Mouse (Mus musculus) gastrocnemius, adult 2 months (tissue): ENCODE measurements around the gene Tusc2. TPM values are rescaled to one million over a fixed set of nuclear protein-coding genes. Genes with fewer than 3 reads are reported as not detected.
"Not testable (repeated sequence)": the region's sequence is repeated elsewhere in the genome, so short reads cannot be mapped to it uniquely, and the experiment has no call there.

Experiments
- DNase-seq: peaks from one replicate; pipeline ENCODE4 v3.0.0; 2022
- H3K27ac ChIP-seq: fragments of 200-600 bp; 2 replicates; pipeline ENCODE4 v1.8.1; 2022; ENCODE audit warnings: mild to moderate bottlenecking
- H3K4me3 ChIP-seq: fragments of 200-600 bp; 2 replicates; pipeline ENCODE4 v1.8.1; 2022; ENCODE audit warnings: mild to moderate bottlenecking, moderate library complexity
- CTCF ChIP-seq: fragments of 200-600 bp; IDR thresholded peaks from 2 replicates; pipeline ENCODE4 v1.8.1; 2022; ENCODE audit warnings: antibody characterized with exemption, mild to moderate bottlenecking, moderate library complexity
- intact Hi-C: fragments of 180-260 bp; cut with DNase I; formaldehyde crosslinking; loops from one replicate; pipeline ENCODE4 v1.15.1; 2025
- total RNA-seq, 2 experiments: library from RNA; stranded (reverse); gene quantifications; 2 replicates each; pipeline ENCODE4 v1.2.3; 2021

The Tusc2 gene
- total RNA-seq, 2 experiments from 2014 or later = 35.6 to 35.7 TPM

DNA sequence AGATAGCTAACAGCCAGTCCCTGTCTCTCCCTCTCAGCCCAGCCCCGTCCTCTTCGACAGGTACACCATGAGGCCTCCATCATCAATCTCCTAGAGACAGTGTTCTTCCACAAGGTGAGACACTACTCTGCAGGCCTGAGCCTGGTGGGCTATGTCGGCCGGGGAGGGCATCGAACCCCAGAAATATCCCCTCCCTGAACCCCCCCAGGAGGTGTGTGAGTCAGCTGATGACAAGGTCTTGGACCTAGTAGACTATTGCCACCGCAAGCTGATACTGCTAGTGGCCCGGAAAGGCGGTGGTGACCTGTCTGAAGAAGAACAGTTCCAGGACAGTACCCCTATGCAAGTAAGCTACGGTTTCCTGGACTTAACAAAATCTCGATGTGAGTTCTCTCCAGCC lies 14.2 kb upstream of the Tusc2 start:
- no peak for DNase-seq
- TF ChIP-seq CTCF = no peak
- intact Hi-C loops = no loop called here

DNA sequence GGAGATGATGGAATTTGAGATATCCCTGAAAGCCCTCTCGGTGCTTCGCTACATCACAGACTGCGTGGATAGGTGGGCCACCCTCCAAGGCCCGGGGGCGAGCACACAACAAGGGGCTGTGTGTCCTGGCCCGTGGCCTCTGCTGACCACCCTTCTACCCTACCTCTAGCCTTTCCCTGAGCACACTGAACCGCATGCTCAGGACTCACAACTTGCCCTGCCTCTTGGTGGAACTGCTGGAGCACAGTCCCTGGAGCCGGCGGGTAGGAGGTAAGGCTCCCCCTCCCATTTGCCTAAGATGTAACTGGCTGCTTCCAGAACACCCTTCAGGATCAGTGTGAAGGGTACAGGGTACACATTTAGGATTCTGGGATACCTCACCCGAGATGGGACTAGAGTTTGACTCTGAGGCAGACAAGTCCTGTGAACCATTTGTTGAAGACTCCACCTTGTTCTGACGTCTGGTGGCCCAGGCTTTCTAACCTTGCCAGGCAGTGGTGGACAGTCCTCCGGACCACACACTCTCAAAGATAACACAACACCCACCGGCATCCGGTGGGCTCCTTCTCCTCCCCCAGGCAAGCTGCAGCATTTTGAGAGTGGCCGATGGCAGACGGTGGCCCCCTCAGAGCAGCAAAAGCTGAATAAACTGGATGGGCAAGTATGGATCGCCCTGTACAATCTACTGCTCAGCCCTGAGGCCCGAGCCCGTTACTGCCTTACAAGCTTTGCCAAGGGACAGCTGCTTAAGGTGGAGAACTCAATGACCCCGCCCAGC lies 13.6 kb upstream of the Tusc2 start:
- DNase-seq = no peak
- intact Hi-C loops = no loop called here
- no peak overlapping the region for H3K4me3 ChIP-seq
- no peak for TF ChIP-seq CTCF
- no peak overlapping the region for H3K27ac ChIP-seq

More for the DNA sequence above, 14.2 kb upstream of the Tusc2 start:
- Histone ChIP-seq H3K27ac (no peak overlapping the region), H3K4me3 (no peak overlapping the region)

DNA sequence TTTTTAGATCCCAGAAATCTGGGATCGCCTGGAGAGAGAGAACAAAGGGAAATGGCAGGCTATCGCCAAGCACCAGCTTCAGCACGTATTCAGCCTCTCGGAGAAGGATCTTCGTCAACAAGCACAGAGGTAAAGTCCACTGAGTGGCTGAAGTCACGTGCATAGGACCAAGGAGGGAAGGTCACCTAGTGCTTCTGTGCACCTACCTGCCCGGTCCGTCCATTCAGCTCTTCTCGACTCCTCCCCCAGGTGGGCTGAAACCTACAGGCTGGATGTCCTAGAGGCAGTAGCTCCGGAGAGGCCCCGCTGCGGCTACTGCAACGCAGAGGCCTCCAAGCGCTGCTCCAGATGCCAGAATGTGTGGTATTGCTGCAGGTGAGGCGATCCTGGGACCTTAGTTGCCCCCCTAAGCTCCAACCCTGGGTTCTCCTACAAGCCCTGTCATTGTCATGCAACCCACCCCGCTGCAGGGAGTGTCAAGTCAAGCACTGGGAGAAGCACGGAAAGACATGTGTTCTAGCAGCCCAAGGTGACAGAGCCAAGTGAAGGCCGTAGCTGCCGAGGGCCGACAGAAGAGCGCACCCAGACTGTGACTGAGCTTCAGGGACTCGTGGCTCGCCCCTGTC lies 12.5 kb upstream of the Tusc2 start:
- TF ChIP-seq CTCF = no peak
- DNase-seq = no peak
- peak overlapping the region; percentile 85; the same call in 1 of the 2 replicates for H3K27ac ChIP-seq
- intact Hi-C loops = no loop called here
- H3K4me3 ChIP-seq = no peak overlapping the region; the same call in 1 of the 2 replicates

DNA sequence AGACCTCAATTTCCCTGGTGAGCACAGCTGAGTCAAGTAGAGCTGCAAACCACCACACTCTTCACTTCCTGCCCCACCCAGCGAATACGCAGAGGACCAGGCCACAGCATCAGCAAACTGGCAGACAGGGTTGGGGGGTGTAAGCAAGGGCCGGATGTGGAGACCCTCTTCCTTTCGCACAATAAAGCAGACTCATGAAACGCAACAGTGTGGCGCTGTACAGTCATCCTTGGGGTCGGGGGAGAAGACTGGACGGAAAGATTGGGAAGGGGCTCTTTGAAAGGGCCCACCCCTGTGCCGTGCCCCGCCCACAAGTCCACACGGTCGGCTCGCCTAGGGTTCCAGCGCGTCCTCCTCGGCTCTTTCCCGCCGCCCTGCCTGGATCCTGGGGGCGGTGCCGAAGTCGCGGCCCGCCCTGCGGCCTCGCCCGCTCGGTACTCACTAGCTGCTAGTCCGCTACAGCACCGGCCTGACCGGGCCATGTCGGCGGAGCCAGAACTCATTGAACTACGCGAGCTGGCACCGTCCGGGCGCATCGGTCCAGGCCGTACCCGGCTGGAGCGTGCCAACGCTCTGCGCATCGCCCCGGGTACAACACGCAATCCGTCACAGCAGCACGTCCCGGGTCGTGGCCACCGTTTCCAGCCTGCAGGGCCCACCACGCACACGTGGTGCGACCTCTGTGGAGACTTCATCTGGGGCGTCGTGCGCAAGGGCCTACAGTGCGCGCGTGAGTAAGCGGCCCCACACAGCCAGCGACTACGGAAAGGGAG lies 11.8 kb upstream of the Tusc2 start, which contains the start of gene Rassf1:
Gene Rassf1, plus strand, starts transcription at position 439 of the 773 bp plus-strand sequence.
- intact Hi-C loops = no loop called here
- peak within 1 kb of the TSS; percentile 78 for H3K4me3 ChIP-seq
- H3K27ac ChIP-seq = peak within 1 kb of the TSS; percentile 85
- peak; percentile 82 for DNase-seq
- TF ChIP-seq CTCF = no peak

DNA sequence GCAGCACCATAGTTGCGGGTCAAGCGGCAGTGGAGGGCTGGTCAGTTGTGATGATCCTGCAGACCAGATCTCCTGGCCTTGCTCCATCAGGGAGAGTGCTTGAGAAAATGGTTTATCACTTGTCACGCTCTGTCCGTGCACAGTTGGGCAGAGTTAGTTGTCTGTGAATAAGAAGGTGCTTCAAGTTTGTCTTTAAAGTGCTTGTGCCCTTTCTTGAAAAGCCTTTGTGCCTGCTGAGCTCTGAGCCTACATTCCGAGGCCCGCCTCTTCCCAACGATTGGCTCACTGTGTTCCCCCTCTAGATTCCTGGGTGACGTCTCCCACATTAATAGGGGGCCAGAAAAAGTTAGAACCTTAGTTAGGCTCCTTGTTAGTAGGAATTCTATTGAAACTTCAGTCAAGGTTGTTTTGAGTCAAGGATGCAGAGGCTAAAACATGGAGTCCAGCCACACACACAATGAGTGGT lies 11.1 kb upstream of the Tusc2 start:
- TF ChIP-seq CTCF = no peak
- H3K27ac ChIP-seq = peak overlapping the region; percentile 85
- intact Hi-C loops = no loop called here
- peak overlapping the region; percentile 78 for H3K4me3 ChIP-seq
- no peak for DNase-seq

DNA sequence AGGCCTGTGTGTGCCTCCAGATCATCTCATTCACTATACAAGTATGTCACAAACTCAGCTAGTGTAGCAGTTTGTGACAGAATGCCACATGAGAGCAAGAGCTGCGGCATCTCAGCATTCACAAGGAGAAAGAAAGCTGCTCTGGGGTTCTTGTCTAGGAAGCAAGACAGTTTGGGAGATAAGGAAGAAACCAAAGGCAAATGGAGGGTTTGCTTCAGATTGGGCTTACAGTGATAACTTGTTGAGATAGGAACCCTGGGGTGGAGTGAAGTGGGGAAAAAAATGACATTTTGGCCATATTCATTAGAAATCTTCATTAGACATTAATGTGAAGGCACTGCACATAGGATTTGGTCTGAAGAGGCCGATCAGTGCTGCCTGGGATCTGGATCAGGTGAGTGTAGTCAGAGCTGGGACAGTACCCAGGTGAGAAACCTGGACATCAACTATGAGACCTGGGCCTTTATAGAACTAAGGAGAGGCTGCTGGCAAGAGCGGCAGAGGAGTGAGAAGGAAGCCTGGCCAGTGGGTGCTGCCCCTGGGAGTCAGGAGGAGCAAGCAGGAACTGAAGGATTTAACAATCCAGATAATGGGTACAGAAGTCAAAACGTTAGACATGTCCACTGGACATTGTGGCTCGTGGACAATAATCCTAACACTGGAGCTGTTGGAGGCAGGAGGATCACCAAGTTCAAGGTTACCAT lies 10.2 kb upstream of the Tusc2 start:
- Histone ChIP-seq H3K4me3 (no peak overlapping the region), H3K27ac (peak overlapping the region; percentile 85; the same call in 1 of the 2 replicates)
- TF ChIP-seq CTCF = no peak
- intact Hi-C loops = no loop called here
- no peak for DNase-seq

DNA sequence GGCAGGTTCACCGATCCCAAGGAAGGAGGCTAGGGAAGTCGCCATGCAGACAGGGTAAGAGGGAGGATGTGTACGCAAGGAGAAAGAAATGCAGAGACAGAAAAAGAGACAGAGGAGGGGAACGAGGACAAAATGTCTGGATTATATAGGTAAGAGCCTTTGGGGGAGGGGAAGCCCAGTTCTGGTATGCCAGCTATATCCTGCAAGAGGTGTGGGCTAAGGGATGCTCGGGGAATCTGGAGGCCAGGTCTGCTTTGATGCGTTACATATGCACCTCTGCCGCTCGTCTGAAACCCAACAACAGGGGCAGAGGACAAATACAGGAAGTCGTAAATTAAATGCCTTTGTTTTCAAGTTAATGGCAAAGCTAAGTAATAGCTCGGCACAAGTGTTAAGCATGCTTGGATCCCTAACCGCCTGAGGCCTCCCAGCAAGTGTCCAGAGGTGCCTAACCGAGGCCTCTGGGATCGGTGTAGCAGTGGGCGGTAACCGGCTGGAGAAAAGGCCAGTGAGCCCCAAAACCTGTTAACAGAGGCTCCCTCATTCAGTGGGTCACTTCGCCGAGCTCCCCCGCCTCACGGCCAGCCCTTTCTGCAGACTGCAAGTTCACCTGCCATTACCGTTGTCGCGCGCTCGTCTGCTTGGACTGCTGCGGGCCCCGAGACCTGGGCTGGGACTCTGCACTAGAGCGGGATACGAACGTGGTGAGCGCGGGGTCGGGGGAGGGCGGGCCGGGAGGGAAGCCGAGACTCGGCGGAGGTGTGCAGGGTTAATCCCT lies 9.3 kb upstream of the Tusc2 start:
- intact Hi-C loops = no loop called here
- no peak for DNase-seq
- peak overlapping the region; percentile 99 for H3K27ac ChIP-seq
- H3K4me3 ChIP-seq = peak overlapping the region; percentile 89
- TF ChIP-seq CTCF = no peak

DNA sequence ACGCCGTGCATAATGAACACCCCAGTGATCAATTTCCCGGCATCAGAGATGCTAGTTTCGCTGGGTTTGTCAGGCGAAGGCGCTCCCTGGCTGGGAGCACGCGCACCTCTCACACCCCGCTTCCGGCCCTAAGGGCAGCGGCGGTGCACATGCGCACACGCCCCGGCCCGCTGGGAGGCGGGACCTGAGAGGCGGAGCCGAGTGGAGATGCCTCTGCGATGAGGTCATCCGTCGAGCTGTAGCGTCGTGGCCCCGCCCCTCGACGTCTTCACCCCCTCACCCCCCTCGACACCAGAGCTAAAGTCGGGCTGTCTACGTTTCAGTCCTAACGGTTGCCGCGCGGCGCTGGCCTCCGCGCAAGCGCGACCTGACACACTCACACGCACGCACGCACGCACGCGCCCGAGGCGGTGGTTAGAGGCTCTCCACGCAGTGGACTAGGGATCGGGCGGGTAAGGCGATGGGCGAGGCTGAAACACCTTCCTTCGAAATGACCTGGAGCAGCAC lies 8.7 kb upstream of the Tusc2 start:
- peak; percentile 97 for DNase-seq
- Histone ChIP-seq H3K27ac (peak overlapping the region; percentile 99), H3K4me3 (peak overlapping the region; percentile 89)
- TF ChIP-seq CTCF = no peak
- intact Hi-C loops = no loop called here

DNA sequence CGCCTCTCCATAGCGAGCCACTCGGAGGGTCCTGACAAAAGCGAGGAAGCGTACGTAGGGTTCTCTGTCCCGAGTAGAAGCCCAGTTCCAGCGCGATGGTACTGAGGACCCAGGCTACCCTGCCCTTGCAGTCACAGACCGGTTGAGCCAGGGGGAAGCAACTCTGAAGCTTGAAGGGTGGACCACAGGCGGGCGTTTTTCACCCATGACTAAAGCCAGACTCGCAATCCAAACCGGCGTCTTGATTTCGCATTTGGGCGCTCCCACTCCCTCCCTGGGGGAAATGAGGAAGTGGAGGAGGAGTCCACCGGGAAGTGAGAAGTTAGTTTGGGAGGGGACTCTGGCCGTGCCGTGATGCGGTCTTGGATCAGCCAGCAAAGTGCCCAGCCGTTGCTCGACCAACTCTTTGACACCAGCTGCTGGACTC lies 8.0 kb upstream of the Tusc2 start:
- TF ChIP-seq CTCF = no peak
- intact Hi-C loops = no loop called here
- H3K4me3 ChIP-seq = peak overlapping the region; percentile 89
- peak overlapping the region; percentile 99 for H3K27ac ChIP-seq
- DNase-seq = peak; percentile 79

DNA sequence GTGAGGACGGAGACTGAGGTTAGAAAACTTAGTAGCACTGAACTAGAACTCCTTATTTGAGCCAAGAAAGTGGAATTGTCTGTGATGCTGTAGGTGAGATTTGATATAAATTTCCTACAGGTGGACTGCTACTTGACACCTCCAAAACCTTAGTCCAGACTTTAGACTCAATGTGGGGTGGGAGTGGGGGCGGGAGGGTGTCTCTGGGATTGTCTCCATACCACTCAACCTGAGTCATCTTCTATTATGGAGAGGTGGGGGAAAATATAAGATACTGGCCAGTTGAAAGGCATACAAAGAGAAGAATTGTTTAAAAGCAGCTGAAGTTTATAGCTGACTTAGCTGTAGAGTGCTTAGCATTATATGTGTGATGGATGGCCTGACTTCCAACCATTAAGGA lies 7.4 kb upstream of the Tusc2 start:
- Histone ChIP-seq H3K4me3 (peak overlapping the region; percentile 89), H3K27ac (peak overlapping the region; percentile 99)
- intact Hi-C loops = no loop called here
- DNase-seq = no peak
- TF ChIP-seq CTCF = no peak

DNA sequence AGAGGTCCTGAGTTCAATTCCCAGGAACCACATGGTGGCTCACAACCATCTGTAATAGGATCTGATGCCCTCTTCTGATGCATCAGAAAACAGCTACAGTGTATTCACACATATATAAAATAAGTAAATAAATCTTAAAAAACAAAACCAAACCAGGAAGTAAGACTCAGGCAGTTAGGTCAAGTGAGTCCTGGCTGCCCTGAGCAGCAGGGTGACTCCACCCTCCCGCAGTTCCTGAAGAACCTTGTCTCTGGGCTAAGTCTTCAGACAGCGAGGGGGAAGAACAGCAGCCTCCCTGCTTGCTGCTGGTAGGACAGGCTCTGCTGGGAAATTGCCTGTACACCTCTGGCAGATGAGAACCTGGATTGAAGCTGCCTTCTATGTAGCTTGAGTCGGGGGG lies 6.7 kb upstream of the Tusc2 start:
- peak overlapping the region; percentile 99 for H3K27ac ChIP-seq
- peak overlapping the region; percentile 89 for H3K4me3 ChIP-seq
- no peak for DNase-seq
- intact Hi-C loops = no loop called here
- no peak for TF ChIP-seq CTCF

DNA sequence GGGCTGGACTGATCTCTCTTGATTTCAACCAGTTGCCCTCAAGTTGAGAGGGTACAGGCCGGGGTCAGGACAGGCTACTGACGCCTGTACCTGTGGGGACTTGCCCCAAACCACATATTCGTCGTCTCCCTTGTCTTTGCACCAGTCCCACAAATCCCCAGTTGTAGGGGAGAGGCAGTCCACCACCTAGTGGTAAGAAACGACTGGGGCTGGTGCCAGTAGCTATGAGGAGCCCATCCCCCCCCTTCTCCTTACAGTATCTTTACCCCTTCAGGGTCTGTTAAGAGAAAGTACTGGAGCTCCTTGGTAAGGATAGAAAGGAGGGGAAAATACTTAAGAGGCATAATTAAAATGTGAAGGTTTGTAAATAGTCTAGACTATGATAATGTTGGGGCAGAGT lies 2.5 kb downstream of the Tusc2 start:
- DNase-seq, intact Hi-C loops: not testable (repeated sequence)
- H3K27ac ChIP-seq = peak overlapping the region; percentile 94
- H3K4me3 ChIP-seq = peak overlapping the region; percentile 62
